Mouse (Mus musculus) midbrain, embryonic 12.5 days (tissue): ENCODE results near the gene Gngt2. TPM values are rescaled to one million over a fixed set of nuclear protein-coding genes. Genes with fewer than 3 reads are reported as not detected.
A peak's percentile ranks its signal among the peaks of the same experiment; 100 is the strongest.

Experiments
- ATAC-seq: fragments of 200-750 bp; cut with Nextera tagmentation; 2 replicates; pipeline ENCODE4 v1.8.0; 2017; ENCODE audit warnings: low read depth, moderate TSS enrichment, moderate library complexity; ENCODE audit not compliant: low FRiP score
- H3K27ac ChIP-seq: fragments of 300-500 bp; sonication (generic); replicated peaks from 2 replicates; pipeline ENCODE4 v1.5.1; 2016; ENCODE audit warnings: mild to moderate bottlenecking
- H3K27me3 ChIP-seq: fragments of 300-500 bp; sonication (generic); 2 replicates; pipeline ENCODE4 v1.6.1; 2016; ENCODE audit warnings: mild to moderate bottlenecking
- H3K36me3 ChIP-seq: fragments of 300-500 bp; sonication (generic); 2 replicates; pipeline ENCODE4 v1.6.1; 2016
- H3K4me1 ChIP-seq: fragments of 300-500 bp; sonication (generic); 2 replicates; pipeline ENCODE4 v1.6.1; 2016
- H3K4me2 ChIP-seq: fragments of 300-500 bp; sonication (generic); replicated peaks from 2 replicates; pipeline ENCODE4 v1.6.1; 2016; ENCODE audit warnings: mild to moderate bottlenecking, moderate library complexity
- H3K4me3 ChIP-seq: fragments of 300-500 bp; sonication (generic); 2 replicates; pipeline ENCODE4 v1.5.1; 2016; ENCODE audit warnings: mild to moderate bottlenecking
- H3K9ac ChIP-seq: fragments of 300-500 bp; sonication (generic); replicated peaks from 2 replicates; pipeline ENCODE4 v1.6.1; 2016; ENCODE audit warnings: mild to moderate bottlenecking, moderate library complexity
- H3K9me3 ChIP-seq: fragments of 300-500 bp; sonication (generic); 2 replicates; pipeline ENCODE4 v1.6.1; 2016; ENCODE audit warnings: mild to moderate bottlenecking
- WGBS: fragments of 180-500 bp; shearing (Covaris S2); methylation state at CpG from one replicate; pipeline ENCODE4 v1.1.7; 2016; 5-methylcytosine and 5-hydroxymethylcytosine counted together
- polyA plus RNA-seq: library from polyadenylated mRNA; unstranded; fragments of >200 nt; fragmentation: Nextera tagmentation; extraction: Ambion mirVana; gene quantifications from 2 replicates; pipeline ENCODE4 v1.2.1, GENCODE M21; 2016

Gngt2 gene
- polyA plus RNA-seq, 1 experiment from 2014 or later = 4.1 TPM

DNA sequence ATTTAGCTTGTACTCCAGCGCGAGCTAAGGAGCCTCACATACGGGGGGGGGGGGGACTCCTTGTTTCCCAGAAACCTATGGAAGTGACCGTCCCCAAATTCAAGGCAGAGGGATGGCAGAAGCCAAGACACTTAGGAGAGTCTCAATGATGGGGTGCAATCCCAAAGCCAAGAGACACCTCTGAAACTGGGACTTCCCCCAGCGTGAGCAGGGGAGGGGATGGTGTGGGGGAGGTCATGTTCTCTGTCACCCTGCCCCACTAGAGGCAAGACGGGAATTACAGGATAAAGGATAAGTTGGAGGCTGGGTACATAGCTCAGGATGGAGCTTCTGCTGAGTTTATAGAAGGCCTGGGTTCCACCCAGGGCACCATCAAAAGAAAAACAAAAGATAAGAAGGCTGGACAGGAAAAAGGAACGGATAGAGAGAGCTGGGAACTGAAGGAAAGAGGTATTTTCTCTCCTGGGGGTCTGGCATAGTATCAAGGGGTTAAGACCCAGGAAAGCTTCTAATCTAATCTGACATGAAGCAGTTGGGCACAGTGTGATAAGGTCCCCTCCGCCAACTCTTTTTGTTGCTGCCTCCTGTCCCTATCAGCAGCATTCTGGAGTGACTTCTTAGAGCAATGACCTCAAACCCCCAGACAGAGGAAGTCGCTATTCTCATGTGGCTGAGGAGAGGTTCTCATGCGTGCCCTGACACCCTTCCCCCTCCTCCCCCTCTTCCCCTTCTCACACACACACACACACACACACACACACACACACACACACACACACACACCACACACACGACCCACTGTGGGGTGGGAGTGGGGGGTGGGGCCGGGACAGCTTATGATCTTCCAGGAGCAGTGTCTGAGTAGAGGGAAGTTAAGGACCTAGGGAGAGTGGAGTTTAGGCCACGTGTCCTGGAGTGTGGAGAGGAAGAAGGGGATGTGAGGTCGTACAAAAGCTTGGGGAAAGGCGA is 2.0 kb upstream of the Gngt2 start:
- Histone ChIP-seq H3K9me3 (no peaks in the 10 kb centered on the region), H3K4me2 (peak overlapping the region; percentile 17; the same call in 1 of the 2 replicates), H3K4me1 (peaks cover 24% of the 10 kb centered on the region), H3K4me3 (no peak overlapping the region), H3K27me3 (peaks cover 75% of the 10 kb centered on the region), H3K9ac (no peak overlapping the region), H3K36me3 (no peaks in the 10 kb centered on the region), H3K27ac (no peak overlapping the region)
- WGBS = 18% methylated on average over 15 of the region's 15 CpGs
- ATAC-seq = no peak

DNA sequence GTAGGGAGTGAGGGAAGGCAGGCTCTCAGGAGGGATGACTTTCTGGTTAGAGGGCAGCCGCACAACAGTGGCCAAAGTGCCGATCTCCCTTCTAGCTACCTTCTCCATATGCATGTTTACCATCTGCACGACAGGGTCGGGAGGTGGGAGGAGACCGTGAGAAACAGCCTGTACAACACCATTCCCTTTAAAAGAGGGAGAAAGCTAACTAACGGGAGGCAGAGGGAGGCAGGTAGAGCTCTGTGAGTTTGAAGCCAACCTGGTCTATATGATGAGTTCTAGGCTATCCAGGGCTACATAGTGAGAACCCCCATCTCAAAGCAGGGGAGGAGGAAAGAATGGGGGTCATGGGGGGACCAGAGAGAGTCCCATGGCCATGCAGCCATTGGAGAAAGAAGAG is 1.2 kb upstream of the Gngt2 start:
- 43% methylated on average over 6 of the region's 6 CpGs for WGBS
- H3K9ac ChIP-seq = no peak overlapping the region
- no peak overlapping the region for H3K27ac ChIP-seq
- H3K36me3 ChIP-seq = no peaks in the 10 kb centered on the region
- H3K9me3 ChIP-seq = no peaks in the 10 kb centered on the region
- peaks cover 17% of the 10 kb centered on the region for H3K4me1 ChIP-seq
- peaks cover 71% of the 10 kb centered on the region for H3K27me3 ChIP-seq
- no peak for ATAC-seq
- no peak overlapping the region for H3K4me2 ChIP-seq
- no peak overlapping the region for H3K4me3 ChIP-seq

DNA sequence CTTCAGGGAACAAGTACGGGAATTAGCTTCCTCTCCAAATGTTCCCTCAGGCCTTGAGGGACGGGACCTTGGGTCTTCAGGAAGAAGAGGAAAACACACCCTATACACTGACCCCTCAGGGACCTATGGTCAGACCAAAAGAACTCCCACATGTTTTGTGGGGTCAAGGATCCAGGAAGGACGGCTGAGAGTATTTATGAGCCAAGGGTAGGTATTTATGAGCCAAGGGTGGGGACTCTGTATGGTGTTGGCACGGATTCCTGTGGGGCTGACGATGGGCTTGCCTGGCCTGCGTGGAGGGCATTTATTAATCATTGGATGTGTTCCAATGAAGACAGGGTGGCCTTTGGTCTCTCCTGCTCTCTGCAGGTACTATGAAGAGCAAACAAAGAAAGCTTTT is 583 bp upstream of the Gngt2 start:
- Histone ChIP-seq H3K4me2 (no peak overlapping the region), H3K27ac (no peak overlapping the region), H3K4me1 (peaks cover 13% of the 10 kb centered on the region), H3K36me3 (no peaks in the 10 kb centered on the region), H3K9me3 (no peaks in the 10 kb centered on the region), H3K9ac (no peak overlapping the region), H3K4me3 (no peak overlapping the region), H3K27me3 (peaks cover 70% of the 10 kb centered on the region)
- ATAC-seq = no peak
- 84% methylated on average over 6 of the region's 6 CpGs for WGBS

DNA sequence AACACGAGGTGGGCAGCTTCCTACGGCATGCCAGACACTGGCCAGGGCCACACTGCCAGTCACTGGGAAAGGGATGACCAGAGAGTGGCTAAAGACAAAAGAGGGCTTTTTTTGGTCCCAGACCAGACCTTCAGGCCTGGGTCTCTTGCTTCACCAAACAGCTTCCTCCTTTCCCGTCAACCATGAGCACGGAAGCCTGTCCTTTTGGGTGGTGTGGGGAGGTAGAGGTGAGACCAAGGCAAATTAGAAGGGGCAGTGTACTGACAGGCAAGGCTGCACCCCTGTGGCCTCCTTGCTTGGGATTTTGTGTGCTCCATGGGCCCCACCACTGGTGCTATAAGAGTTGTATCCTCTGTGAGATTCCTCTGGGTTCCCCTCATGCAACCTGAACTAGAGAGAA is 1.6 kb downstream of the Gngt2 start:
- Histone ChIP-seq H3K9me3 (no peaks in the 10 kb centered on the region), H3K4me1 (peaks cover 14% of the 10 kb centered on the region), H3K9ac (no peak overlapping the region), H3K27me3 (peaks cover 68% of the 10 kb centered on the region), H3K27ac (no peak overlapping the region), H3K4me3 (no peak overlapping the region), H3K4me2 (no peak overlapping the region), H3K36me3 (no peaks in the 10 kb centered on the region)
- no peak for ATAC-seq
- WGBS = 77% methylated on average over 4 of the region's 4 CpGs

DNA sequence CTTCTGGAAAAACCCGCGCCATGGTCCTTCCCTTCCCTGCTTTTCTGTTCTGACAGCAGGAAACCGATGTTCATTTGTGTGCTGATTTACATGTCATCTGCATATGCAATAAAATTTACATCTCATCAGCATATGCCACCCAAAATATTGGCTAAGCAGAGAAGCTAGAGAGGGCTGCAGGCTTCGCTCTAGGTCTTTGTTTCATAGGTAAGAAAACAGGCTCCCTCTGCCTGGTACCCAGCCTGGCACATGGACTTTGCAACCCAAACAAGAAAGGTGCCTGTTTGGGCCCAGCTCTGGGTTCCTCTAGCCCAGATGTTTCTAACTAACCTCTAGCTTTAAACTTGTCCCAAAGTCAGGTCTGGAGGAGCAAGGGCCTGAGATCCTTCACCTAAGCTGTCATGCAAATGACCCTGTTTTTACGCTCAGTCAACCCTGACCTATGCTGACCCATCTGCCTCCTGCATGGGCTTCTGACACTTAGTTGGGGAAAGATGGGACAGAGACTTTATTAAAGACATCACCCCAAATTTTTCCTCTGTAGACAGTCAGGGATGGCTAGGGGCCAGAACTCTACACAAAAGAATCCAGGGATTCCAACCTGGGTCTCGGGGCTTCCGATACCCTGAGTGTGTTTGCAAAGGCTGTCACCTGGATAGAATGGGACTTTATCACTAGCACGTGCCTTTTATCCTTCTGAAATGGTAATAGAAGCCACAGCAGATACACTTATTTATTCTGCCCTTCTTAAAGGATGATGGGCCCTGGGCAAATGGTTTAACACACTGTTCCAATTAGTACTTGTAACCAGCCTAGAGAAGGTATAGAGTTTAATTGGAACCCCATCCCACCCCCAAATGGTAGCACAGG is 2.2 kb downstream of the Gngt2 start:
- peaks cover 62% of the 10 kb centered on the region for H3K27me3 ChIP-seq
- 72% methylated on average over 8 of the region's 8 CpGs for WGBS
- no peak overlapping the region for H3K9ac ChIP-seq
- H3K4me1 ChIP-seq = peaks cover 9% of the 10 kb centered on the region
- no peak overlapping the region for H3K27ac ChIP-seq
- no peaks in the 10 kb centered on the region for H3K36me3 ChIP-seq
- no peak for ATAC-seq
- H3K4me2 ChIP-seq = no peak overlapping the region
- H3K9me3 ChIP-seq = no peaks in the 10 kb centered on the region
- H3K4me3 ChIP-seq = no peak overlapping the region

DNA sequence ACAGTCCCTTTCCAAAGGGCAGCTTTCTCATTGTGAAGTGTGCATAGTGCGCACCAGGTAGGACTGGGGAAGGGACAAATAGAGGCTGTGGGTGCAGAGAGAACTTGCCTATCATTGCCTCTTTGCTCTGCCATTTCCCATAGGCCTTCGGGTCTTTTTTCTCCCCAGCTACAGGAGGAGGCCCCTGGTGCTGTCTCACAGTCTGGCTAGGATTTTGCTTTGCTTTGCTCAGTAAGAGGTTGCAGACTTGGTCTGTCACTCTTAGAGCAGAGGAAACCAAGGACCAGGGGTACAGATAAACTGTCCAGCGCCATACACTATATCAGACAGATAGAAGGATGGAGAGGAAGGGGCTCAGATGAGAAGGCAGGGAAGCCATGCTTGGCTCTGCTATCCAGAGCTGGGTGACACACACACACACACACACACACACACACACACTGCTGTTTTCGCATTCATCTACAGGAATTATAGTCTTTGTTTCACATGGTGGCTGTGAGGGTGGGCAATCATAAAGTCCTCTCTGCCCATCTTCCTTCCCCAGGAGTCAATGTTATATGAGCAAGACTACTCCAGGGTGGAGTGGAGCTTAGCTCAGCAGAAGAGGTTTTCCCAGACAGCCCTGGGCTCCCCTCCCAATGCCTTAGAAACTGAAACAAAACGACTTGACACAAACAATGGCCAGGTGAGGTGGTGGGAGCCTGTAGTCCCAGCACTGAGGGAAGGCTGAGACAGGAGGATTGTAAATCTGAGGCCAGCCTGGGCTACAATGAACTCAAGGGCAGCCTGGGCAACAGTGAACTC is 3.9 kb downstream of the Gngt2 start:
- WGBS = 72% methylated on average over 5 of the region's 5 CpGs
- no peak overlapping the region for H3K4me3 ChIP-seq

DNA sequence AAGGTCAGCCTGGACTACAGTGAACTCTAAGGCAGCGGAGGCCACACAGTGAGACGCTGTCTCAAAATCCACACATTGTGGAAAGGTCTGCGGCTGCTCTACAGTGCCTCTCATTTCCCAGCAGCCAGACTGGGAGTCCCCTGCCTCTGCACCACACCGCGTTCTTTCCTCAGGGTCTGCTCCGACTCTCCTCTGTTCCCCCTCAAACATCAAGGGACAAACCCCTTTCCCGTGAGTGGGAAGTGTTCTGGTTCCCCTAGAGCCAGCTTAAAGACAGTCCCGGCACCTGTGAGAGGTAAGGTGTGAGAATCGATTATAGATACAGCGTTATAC is 4.4 kb downstream of the Gngt2 start:
- H3K4me1 ChIP-seq = peaks cover 3% of the 10 kb centered on the region
- H3K27ac ChIP-seq = no peak overlapping the region
- WGBS = 62% methylated on average over 10 of the region's 10 CpGs
- H3K36me3 ChIP-seq = no peaks in the 10 kb centered on the region
- peaks cover 47% of the 10 kb centered on the region for H3K27me3 ChIP-seq
- no peak overlapping the region for H3K4me3 ChIP-seq
- no peak overlapping the region for H3K4me2 ChIP-seq
- no peak overlapping the region for H3K9ac ChIP-seq
- no peaks in the 10 kb centered on the region for H3K9me3 ChIP-seq
- no peak for ATAC-seq

More for the DNA sequence above, 3.9 kb downstream of the Gngt2 start:
- no peak overlapping the region for H3K4me2 ChIP-seq
- peaks cover 52% of the 10 kb centered on the region for H3K27me3 ChIP-seq
- ATAC-seq = no peak
- no peaks in the 10 kb centered on the region for H3K9me3 ChIP-seq
- no peak overlapping the region for H3K9ac ChIP-seq
- H3K36me3 ChIP-seq = no peaks in the 10 kb centered on the region
- H3K27ac ChIP-seq = no peak overlapping the region
- H3K4me1 ChIP-seq = peaks cover 3% of the 10 kb centered on the region

DNA sequence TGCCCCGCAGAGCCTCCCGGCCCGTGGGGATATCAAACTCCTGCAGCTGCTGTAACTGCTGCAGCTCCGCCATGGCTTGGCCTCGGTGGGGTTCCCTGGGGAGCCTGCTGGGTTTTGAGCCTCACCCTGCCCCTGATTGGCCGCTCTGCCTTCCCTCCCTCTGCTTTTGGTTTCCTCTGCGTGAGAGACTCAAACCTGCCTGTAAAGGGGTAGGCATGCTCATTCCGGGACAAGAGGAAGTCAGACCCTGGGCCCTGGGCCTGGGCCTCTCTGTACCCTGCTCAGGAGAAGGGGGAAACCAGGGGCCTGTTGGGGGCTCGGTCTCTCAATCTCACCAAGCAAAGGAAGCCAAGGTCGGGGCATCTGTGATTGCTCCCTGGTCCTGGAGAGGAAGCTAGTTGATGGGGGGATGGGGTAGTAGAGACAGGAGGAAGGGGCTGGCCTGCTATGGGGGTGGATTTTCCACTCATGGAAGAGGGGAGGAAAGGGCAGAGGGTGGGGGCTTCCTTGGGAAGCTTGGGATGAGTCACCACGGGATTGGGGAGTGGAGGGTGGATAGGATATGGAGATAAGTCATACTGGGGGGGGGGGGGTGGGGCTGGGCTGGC is 5.2 kb downstream of the Gngt2 start, which contains the start of gene Abi3:
Abi3 (minus strand) TSS at position 403 of the 608 bp plus-strand sequence.
- Histone ChIP-seq H3K4me2 (no peak within 1 kb of the TSS), H3K4me3 (no peak within 1 kb of the TSS), H3K9me3 (no peaks in the 10 kb centered on the region), H3K27me3 (peaks cover 40% of the 10 kb centered on the region), H3K9ac (no peak within 1 kb of the TSS), H3K36me3 (no peaks in the 10 kb centered on the region), H3K4me1 (peaks cover 3% of the 10 kb centered on the region), H3K27ac (no peak within 1 kb of the TSS)
- 11% methylated on average over 11 of the region's 11 CpGs for WGBS
- ATAC-seq = no peak

DNA sequence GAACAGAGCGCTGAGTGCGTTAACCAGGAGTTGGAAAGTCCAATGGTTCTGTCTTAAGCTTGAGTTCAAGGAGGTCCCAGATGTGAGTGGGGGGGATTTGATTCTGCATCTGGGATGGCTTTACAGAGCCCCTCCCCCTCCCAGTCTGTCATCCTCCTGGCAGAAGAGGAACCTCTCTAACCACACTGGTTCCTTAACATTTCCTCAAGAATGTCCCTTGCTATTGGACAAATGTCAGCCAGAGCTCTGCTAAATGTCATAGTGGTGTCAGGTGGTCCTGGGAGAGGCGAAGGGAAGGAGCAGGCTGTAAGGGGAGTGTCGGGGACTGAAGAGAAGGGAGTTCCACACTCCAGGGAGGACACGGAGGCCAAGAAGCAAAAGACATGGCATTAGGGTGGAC is 5.9 kb downstream of the Gngt2 start:
- no peak overlapping the region for H3K4me3 ChIP-seq
- H3K27me3 ChIP-seq = peaks cover 36% of the 10 kb centered on the region
- H3K9ac ChIP-seq = no peak overlapping the region
- no peak for ATAC-seq
- H3K36me3 ChIP-seq = no peaks in the 10 kb centered on the region
- peaks cover 3% of the 10 kb centered on the region; the same call in 1 of the 2 replicates for H3K4me1 ChIP-seq
- H3K4me2 ChIP-seq = no peak overlapping the region
- no peak overlapping the region for H3K27ac ChIP-seq
- no peaks in the 10 kb centered on the region for H3K9me3 ChIP-seq
- WGBS = 79% methylated on average over 5 of the region's 5 CpGs

DNA sequence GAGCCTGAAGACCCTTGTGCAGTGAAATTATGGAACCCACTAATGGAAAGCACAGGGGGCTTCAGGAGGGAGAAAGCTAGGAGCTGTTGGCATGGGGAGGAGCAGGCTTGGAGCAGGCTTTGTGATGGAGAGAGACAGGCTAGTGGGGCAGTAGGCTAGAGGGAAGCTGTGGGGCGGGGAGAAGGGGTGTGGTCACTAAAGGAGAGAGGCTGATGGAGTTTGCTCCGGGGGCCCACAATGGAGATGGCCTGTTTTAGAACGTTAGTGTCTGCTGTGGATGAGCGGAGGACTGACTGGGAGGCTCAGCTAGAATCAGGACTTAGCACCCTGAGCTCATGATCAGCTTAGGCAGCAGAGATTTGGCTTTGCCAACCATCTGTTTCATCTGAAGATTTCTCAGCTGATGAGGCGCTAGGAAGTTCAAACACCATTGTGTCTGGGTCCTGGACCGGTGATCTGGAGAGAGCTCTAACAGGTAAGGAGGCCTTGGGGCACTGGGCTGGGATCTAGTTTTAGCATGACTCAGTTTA is 6.5 kb downstream of the Gngt2 start:
- no peak for ATAC-seq
- WGBS = 68% methylated on average over 6 of the region's 6 CpGs
- Histone ChIP-seq H3K9me3 (no peaks in the 10 kb centered on the region), H3K27ac (no peak overlapping the region), H3K27me3 (peaks cover 36% of the 10 kb centered on the region), H3K4me2 (no peak overlapping the region), H3K36me3 (no peaks in the 10 kb centered on the region), H3K4me1 (peaks cover 3% of the 10 kb centered on the region; the same call in 1 of the 2 replicates), H3K9ac (no peak overlapping the region), H3K4me3 (no peak overlapping the region)

DNA sequence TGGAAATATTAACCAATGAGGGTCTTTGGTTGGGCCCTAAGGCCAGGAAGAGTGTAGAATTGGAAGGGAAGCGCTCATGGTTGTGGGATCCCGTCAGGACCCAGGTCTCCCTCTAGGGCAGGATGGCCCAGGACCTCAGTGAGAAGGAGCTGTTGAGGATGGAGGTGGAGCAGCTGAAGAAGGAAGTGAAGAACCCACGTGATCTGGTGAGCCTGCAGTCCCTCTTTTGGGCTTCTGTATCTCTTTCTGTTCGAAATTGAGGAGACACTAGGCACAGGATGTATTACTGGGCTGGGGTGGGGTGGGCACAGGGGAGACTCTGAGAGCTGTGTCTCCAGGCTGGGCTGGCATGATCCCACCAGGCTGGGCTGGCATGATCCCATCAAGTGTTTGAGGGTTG is 7.9 kb downstream of the Gngt2 start:
- Histone ChIP-seq H3K9me3 (no peaks in the 10 kb centered on the region), H3K36me3 (no peaks in the 10 kb centered on the region), H3K4me3 (no peak overlapping the region), H3K27me3 (peaks cover 36% of the 10 kb centered on the region), H3K27ac (no peak overlapping the region), H3K4me2 (no peak overlapping the region), H3K4me1 (peaks cover 3% of the 10 kb centered on the region; the same call in 1 of the 2 replicates), H3K9ac (no peak overlapping the region)
- 71% methylated on average over 4 of the region's 4 CpGs for WGBS
- ATAC-seq = no peak
